Mouse (Mus musculus): ENCODE data around the gene Axin2. TPM values are rescaled to one million over a fixed set of nuclear protein-coding genes. Genes with fewer than 3 reads are reported as not detected.

Gene Axin2
- total RNA-seq, 2 experiments from 2014 or later: 30.6 to 31.6 TPM

GRCm38 (mm10) chr11:108948931-108949330 lies 28.8 kb downstream of the Axin2 start:
- intact Hi-C loops (cut with DNase I): no loop called here
- DNase-seq (ENCODE audit: extremely low spot score in 1 of 2, low spot score in 2 of 2): no peak

GRCm38 (mm10) chr11:108952343-108952742 lies 32.2 kb downstream of the Axin2 start:
- intact Hi-C loops (cut with DNase I): no loop called here
- no peak for DNase-seq (ENCODE audit: extremely low spot score in 1 of 2, low spot score in 2 of 2)

GRCm38 (mm10) chr11:108955943-108956342 lies 35.8 kb downstream of the Axin2 start:
- intact Hi-C loops (cut with DNase I): no loop called here
- DNase-seq (ENCODE audit: extremely low spot score in 1 of 2, low spot score in 2 of 2): no peak

- DNase-seq (ENCODE audit: extremely low spot score in 1 of 2, low spot score in 2 of 2): no peak
- intact Hi-C loops (cut with DNase I): no loop called here
Measured at GRCm38 (mm10) chr11:108958349-108958748, 38.2 kb downstream of the Axin2 start.

GRCm38 (mm10) chr11:108959196-108959595 lies 39.0 kb downstream of the Axin2 start:
- intact Hi-C loops (cut with DNase I): no loop called here
- no peak for DNase-seq (ENCODE audit: extremely low spot score in 1 of 2, low spot score in 2 of 2)

GRCm38 (mm10) chr11:108961651-108962065 lies 41.5 kb downstream of the Axin2 start:
- DNase-seq (ENCODE audit: extremely low spot score in 1 of 2, low spot score in 2 of 2): no peak
- intact Hi-C loops (cut with DNase I): no loop called here

- DNase-seq (ENCODE audit: extremely low spot score in 1 of 2, low spot score in 2 of 2): no peak
- intact Hi-C loops (cut with DNase I): no loop called here
Measured at GRCm38 (mm10) chr11:108963476-108964232, 43.5 kb downstream of the Axin2 start.

- DNase-seq (ENCODE audit: extremely low spot score in 1 of 2, low spot score in 2 of 2): no peak
- intact Hi-C loops (cut with DNase I): no loop called here
Measured at GRCm38 (mm10) chr11:108965740-108966139, 45.6 kb downstream of the Axin2 start.

GRCm38 (mm10) chr11:108973459-108973858 lies 53.3 kb downstream of the Axin2 start:
- DNase-seq (ENCODE audit: extremely low spot score in 1 of 2, low spot score in 2 of 2): no peak

GRCm38 (mm10) chr11:108973866-108974265 lies 53.7 kb downstream of the Axin2 start:
- DNase-seq (ENCODE audit: extremely low spot score in 1 of 2, low spot score in 2 of 2): no peak
- intact Hi-C loops (cut with DNase I): no loop called here

More at GRCm38 (mm10) chr11:108973459-108973858, 53.3 kb downstream of the Axin2 start:
- intact Hi-C loops (cut with DNase I): no loop called here

- intact Hi-C loops (cut with DNase I): no loop called here
- no peak for DNase-seq (ENCODE audit: extremely low spot score in 1 of 2, low spot score in 2 of 2)
Measured at GRCm38 (mm10) chr11:108975583-108975982, 55.4 kb downstream of the Axin2 start.

- DNase-seq (ENCODE audit: extremely low spot score in 1 of 2, low spot score in 2 of 2): peak; percentile 65 to 83
- intact Hi-C loops (cut with DNase I): no loop called here
Measured at GRCm38 (mm10) chr11:108980530-108980929, 60.4 kb downstream of the Axin2 start.

GRCm38 (mm10) chr11:108981012-108981411 lies 60.9 kb downstream of the Axin2 start:
- intact Hi-C loops (cut with DNase I): no loop called here
- no peak for DNase-seq (ENCODE audit: extremely low spot score in 1 of 2, low spot score in 2 of 2)

- intact Hi-C loops (cut with DNase I): no loop called here
- no peak for DNase-seq (ENCODE audit: extremely low spot score in 1 of 2, low spot score in 2 of 2)
Measured at GRCm38 (mm10) chr11:108983409-108984064, 63.4 kb downstream of the Axin2 start.

- DNase-seq (ENCODE audit: extremely low spot score in 1 of 2, low spot score in 2 of 2): no peak
- intact Hi-C loops (cut with DNase I): no loop called here
Measured at GRCm38 (mm10) chr11:108984711-108985419, 64.7 kb downstream of the Axin2 start.

- intact Hi-C loops (cut with DNase I): no loop called here
Measured at GRCm38 (mm10) chr11:108985836-108986235, 65.7 kb downstream of the Axin2 start.

GRCm38 (mm10) chr11:108987226-108987625 lies 67.1 kb downstream of the Axin2 start:
- intact Hi-C loops (cut with DNase I): no loop called here
- peak in 1 of 2 experiments; percentile 50 for DNase-seq (ENCODE audit: extremely low spot score in 1 of 2, low spot score in 2 of 2)

More at GRCm38 (mm10) chr11:108985836-108986235, 65.7 kb downstream of the Axin2 start:
- DNase-seq (ENCODE audit: extremely low spot score in 1 of 2, low spot score in 2 of 2): no peak

- no peak for DNase-seq (ENCODE audit: extremely low spot score in 1 of 2, low spot score in 2 of 2)
Measured at GRCm38 (mm10) chr11:108987705-108988104, 67.6 kb downstream of the Axin2 start.

GRCm38 (mm10) chr11:108988258-108988657 lies 68.1 kb downstream of the Axin2 start:
- intact Hi-C loops (cut with DNase I): no loop called here

More at GRCm38 (mm10) chr11:108987705-108988104, 67.6 kb downstream of the Axin2 start:
- intact Hi-C loops (cut with DNase I): no loop called here

More at GRCm38 (mm10) chr11:108988258-108988657, 68.1 kb downstream of the Axin2 start:
- DNase-seq (ENCODE audit: extremely low spot score in 1 of 2, low spot score in 2 of 2): no peak
